Mouse (Mus musculus) hindbrain, embryonic 14.5 days (tissue): ENCODE results near the gene Pgam5. TPM values are rescaled to one million over a fixed set of nuclear protein-coding genes. Genes with fewer than 3 reads are reported as not detected.

ENCODE experiments used
- ATAC-seq: fragments of 200-750 bp; cut with Nextera tagmentation; 2 replicates; pipeline ENCODE4 v1.8.0; 2017; ENCODE audit warnings: moderate number of reproducible peaks, mild to moderate bottlenecking, moderate TSS enrichment, moderate library complexity; ENCODE audit not compliant: low FRiP score
- DNase-seq: peaks from one replicate; pipeline ENCODE4 v3.0.0-alpha.2; 2015; ENCODE audit warnings: low spot score
- H3K27ac ChIP-seq: fragments of 300-500 bp; sonication (generic); 2 replicates; pipeline ENCODE4 v1.5.1; 2014; ENCODE audit warnings: mild to moderate bottlenecking, moderate library complexity
- H3K27me3 ChIP-seq: fragments of 300-500 bp; sonication (generic); 2 replicates; pipeline ENCODE4 v1.6.1; 2014; ENCODE audit warnings: mild to moderate bottlenecking, low read length, mixed read lengths; ENCODE audit not compliant: control insufficient read depth, insufficient read depth
- H3K36me3 ChIP-seq: fragments of 300-500 bp; sonication (generic); replicated peaks from 2 replicates; pipeline ENCODE4 v1.6.1; 2014; ENCODE audit not compliant: control insufficient read depth, insufficient read depth
- H3K4me1 ChIP-seq: fragments of 300-500 bp; sonication (generic); replicated peaks from 2 replicates; pipeline ENCODE4 v1.6.1; 2014; ENCODE audit warnings: antibody characterized with exemption, low read length, mixed read lengths; ENCODE audit not compliant: control insufficient read depth, insufficient read depth
- H3K4me2 ChIP-seq: fragments of 300-500 bp; sonication (generic); replicated peaks from 2 replicates; pipeline ENCODE4 v1.6.1; 2014; ENCODE audit warnings: mild to moderate bottlenecking, moderate library complexity
- H3K4me3 ChIP-seq: fragments of 300-500 bp; sonication (generic); replicated peaks from 2 replicates; pipeline ENCODE4 v1.5.1; 2014; ENCODE audit warnings: mild to moderate bottlenecking, low read length
- H3K9ac ChIP-seq: fragments of 300-500 bp; sonication (generic); 2 replicates; pipeline ENCODE4 v1.6.1; 2014
- H3K9me3 ChIP-seq: fragments of 300-500 bp; sonication (generic); 2 replicates; pipeline ENCODE4 v1.6.1; 2016; ENCODE audit warnings: low read length; ENCODE audit not compliant: control insufficient read depth
- WGBS: fragments of 180-500 bp; shearing (Covaris S2); extraction: QIAGEN DNeasy Blood & Tissue Kit; methylation state at CpG from one replicate; pipeline ENCODE4 v1.1.7; 2014; 5-methylcytosine and 5-hydroxymethylcytosine counted together
- polyA plus RNA-seq: library from polyadenylated mRNA; unstranded; fragments of >200 nt; fragmentation: Nextera tagmentation; extraction: Ambion mirVana; gene quantifications from 2 replicates; pipeline ENCODE4 v1.2.1, GENCODE M21; 2014

The Pgam5 gene
- polyA plus RNA-seq, 1 experiment from 2014 or later, result 108 TPM

- no peak overlapping the region for H3K4me3 ChIP-seq
- peaks cover 9% of the 10 kb centered on the region for H3K4me1 ChIP-seq
- H3K27me3 ChIP-seq, result no peaks in the 10 kb centered on the region
- DNase-seq (no peak), ATAC-seq (no peak)
- no peak overlapping the region for H3K9ac ChIP-seq
- H3K36me3 ChIP-seq, result peaks cover 42% of the 10 kb centered on the region
- WGBS, result 96% methylated on average over 4 of the region's 4 CpGs
- H3K4me2 ChIP-seq, result no peak overlapping the region
- H3K27ac ChIP-seq, result no peak overlapping the region
- H3K9me3 ChIP-seq, result no peaks in the 10 kb centered on the region
These were observed 2.8 kb downstream of the Pgam5 start for GRCm38 (mm10) chr5:110266941-110267340.

GRCm38 (mm10) chr5:110244091-110244490, 25.6 kb downstream of the Pgam5 start:
- Histone ChIP-seq H3K4me2 (no peak overlapping the region), H3K4me3 (no peak overlapping the region), H3K9me3 (no peaks in the 10 kb centered on the region), H3K9ac (no peak overlapping the region), H3K36me3 (peaks cover 98% of the 10 kb centered on the region), H3K27ac (no peak overlapping the region), H3K4me1 (no peaks in the 10 kb centered on the region), H3K27me3 (no peaks in the 10 kb centered on the region)
- DNase-seq, result no peak
- no peak for ATAC-seq
- 90% methylated on average over 2 of the region's 2 CpGs for WGBS

DNA sequence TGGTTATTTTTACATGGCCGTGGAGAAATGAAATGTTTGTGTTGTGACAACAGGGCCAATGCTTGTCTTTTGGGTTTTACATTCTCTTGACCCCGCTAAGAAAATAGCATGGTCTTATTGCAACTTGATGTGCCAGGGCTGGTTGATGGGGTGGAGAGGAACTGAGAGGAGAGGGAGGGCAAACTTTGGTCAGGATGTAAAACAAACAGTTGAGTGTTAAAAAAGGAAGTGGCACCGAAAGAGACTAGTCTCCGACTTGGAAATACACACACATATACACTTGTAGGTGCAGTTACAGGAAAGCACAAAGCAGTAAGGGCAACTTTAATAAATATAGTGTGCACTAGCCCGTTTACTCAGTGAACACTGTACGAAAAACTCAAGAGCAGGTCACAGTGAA, 37.4 kb downstream of the Pgam5 start:
- DNase-seq (no peak), ATAC-seq (no peak)
- WGBS, result 90% methylated on average over 6 of the region's 6 CpGs
- H3K9ac ChIP-seq, result no peak overlapping the region
- H3K27ac ChIP-seq, result no peak overlapping the region
- H3K27me3 ChIP-seq, result no peaks in the 10 kb centered on the region
- peak overlapping the region; percentile 94 for H3K4me3 ChIP-seq
- no peaks in the 10 kb centered on the region for H3K9me3 ChIP-seq
- peaks cover 18% of the 10 kb centered on the region for H3K4me1 ChIP-seq
- H3K36me3 ChIP-seq, result peaks cover 36% of the 10 kb centered on the region
- peak overlapping the region; percentile 57 for H3K4me2 ChIP-seq

DNA sequence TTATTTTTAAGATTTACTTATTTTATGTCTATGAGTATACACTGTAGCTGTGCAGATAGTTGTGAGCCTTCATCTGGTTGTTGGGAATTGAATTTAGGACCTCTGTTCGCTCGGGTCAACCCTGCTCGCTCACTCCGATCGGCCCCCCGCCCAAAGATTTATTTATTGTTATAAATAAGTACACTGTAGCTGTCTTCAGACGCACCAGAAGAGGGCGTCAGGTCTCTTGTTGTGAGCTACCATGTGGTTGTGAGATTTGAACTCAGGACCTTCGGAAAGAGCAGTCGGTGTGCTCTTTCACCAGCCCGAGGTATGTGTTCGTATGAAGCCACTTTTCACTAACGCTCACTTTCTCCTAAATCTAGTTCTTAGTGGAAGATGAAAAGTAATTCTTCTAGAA, 38.1 kb downstream of the Pgam5 start:
- H3K9ac ChIP-seq, result peak overlapping the region; percentile 94
- DNase-seq (no peak), ATAC-seq (no peak)
- peak overlapping the region; percentile 57 for H3K4me2 ChIP-seq
- no peaks in the 10 kb centered on the region for H3K9me3 ChIP-seq
- H3K36me3 ChIP-seq, result peaks cover 35% of the 10 kb centered on the region
- H3K27me3 ChIP-seq, result no peaks in the 10 kb centered on the region
- peak overlapping the region; percentile 94 for H3K4me3 ChIP-seq
- peaks cover 18% of the 10 kb centered on the region for H3K4me1 ChIP-seq
- no peak overlapping the region for H3K27ac ChIP-seq
- 46% methylated on average over 13 of the region's 13 CpGs for WGBS

DNA sequence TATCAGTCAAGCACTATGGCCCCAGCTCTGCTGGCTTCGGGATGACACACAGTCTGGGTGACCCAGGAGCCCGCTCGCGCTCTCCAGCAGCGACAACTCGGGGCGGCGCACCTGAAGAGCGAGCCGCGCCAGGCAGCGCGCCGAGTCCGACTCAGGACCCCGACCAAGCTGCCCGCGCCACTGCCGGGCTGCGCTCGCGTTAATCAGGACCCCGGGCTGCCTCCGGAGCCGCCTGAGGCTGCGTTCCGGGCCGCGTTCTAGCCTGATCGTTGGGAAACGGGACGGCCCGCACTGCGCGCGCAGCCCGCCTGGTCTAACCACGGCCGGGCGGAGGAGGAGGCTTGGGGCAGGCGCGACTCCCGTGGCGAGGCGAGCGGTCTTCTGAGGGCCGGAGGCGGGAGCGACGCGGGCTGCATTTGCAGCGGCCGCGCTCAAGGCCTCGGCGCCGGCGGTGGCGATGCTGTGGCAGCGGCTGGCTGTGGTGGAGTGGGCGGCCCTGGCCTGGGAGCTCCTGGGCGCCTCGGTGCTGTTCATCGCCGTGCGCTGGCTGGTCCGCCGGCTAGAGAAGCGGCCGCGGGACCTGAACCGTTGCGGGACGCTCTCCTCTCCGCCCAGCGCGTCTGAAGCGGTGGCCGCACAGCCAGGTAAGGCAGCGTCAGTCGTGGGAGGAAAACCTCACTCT, 38.8 kb downstream of the Pgam5 start, which contains the start of gene Ankle2:
TSS of gene Ankle2 (plus strand) at position 225 of the 682 bp plus-strand sequence.
- Histone ChIP-seq H3K9me3 (no peaks in the 10 kb centered on the region), H3K27ac (peak within 1 kb of the TSS; percentile 91), H3K36me3 (peaks cover 35% of the 10 kb centered on the region), H3K4me2 (peak within 1 kb of the TSS; percentile 57), H3K4me1 (peaks cover 18% of the 10 kb centered on the region), H3K4me3 (peak within 1 kb of the TSS; percentile 94), H3K9ac (peak within 1 kb of the TSS; percentile 94), H3K27me3 (no peaks in the 10 kb centered on the region)
- ATAC-seq (peak; percentile 98), DNase-seq (peak; percentile 92)
- WGBS, result under 1% methylated on average over 76 of the region's 81 CpGs

GRCm38 (mm10) chr5:110230401-110230779, 39.3 kb downstream of the Pgam5 start:
- H3K27me3 ChIP-seq, result no peaks in the 10 kb centered on the region
- H3K9ac ChIP-seq, result peak overlapping the region; percentile 94
- DNase-seq, result no peak
- peak overlapping the region; percentile 91 for H3K27ac ChIP-seq
- peaks cover 18% of the 10 kb centered on the region for H3K4me1 ChIP-seq
- peaks cover 34% of the 10 kb centered on the region for H3K36me3 ChIP-seq
- peak overlapping the region; percentile 57 for H3K4me2 ChIP-seq
- WGBS, result 10% methylated on average over 8 of the region's 8 CpGs
- H3K9me3 ChIP-seq, result no peaks in the 10 kb centered on the region
- H3K4me3 ChIP-seq, result peak overlapping the region; percentile 94
- ATAC-seq, result no peak

- no peak for ATAC-seq
- H3K4me3 ChIP-seq, result no peak overlapping the region
- H3K9ac ChIP-seq, result no peak overlapping the region
- H3K27me3 ChIP-seq, result no peaks in the 10 kb centered on the region
- no peak for DNase-seq
- H3K4me2 ChIP-seq, result no peak overlapping the region
- H3K36me3 ChIP-seq, result peaks cover 48% of the 10 kb centered on the region
- H3K27ac ChIP-seq, result no peak overlapping the region
- WGBS, result 40% methylated on average over 1 of the region's 1 CpGs
- H3K9me3 ChIP-seq, result no peaks in the 10 kb centered on the region
- peaks cover 14% of the 10 kb centered on the region for H3K4me1 ChIP-seq
These were observed 42.3 kb downstream of the Pgam5 start for GRCm38 (mm10) chr5:110227336-110227883.

DNA sequence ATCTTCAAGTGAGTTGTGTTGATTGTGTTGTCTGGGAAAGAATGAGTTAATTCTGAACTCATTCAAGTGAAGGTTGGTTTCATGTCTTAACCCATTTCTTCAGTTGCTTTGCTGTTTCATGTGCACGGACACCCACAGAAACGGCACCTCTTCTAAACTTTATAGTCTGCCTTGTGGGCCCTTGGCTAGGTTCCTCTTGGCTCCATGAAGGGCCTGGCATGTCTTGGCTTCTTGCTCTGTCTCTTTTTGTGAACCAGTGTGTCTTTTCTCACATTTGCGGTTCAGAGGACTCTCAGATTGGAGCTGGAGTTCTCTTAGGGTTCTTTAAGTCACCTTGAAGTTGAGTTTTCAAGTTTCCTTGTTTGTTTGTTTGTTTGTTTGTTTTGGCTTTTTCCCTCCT, 44.7 kb downstream of the Pgam5 start:
- no peak overlapping the region for H3K27ac ChIP-seq
- H3K9ac ChIP-seq, result no peak overlapping the region
- no peaks in the 10 kb centered on the region for H3K27me3 ChIP-seq
- 97% methylated on average over 3 of the region's 3 CpGs for WGBS
- no peak overlapping the region for H3K4me2 ChIP-seq
- peaks cover 2% of the 10 kb centered on the region for H3K4me1 ChIP-seq
- no peaks in the 10 kb centered on the region for H3K9me3 ChIP-seq
- DNase-seq (no peak), ATAC-seq (no peak)
- peaks cover 71% of the 10 kb centered on the region for H3K36me3 ChIP-seq
- H3K4me3 ChIP-seq, result no peak overlapping the region

GRCm38 (mm10) chr5:110222757-110223156, 47.0 kb downstream of the Pgam5 start:
- 83% methylated on average over 6 of the region's 6 CpGs for WGBS
- H3K4me3 ChIP-seq, result no peak overlapping the region
- DNase-seq (no peak), ATAC-seq (no peak)
- H3K4me1 ChIP-seq, result no peaks in the 10 kb centered on the region
- no peak overlapping the region for H3K4me2 ChIP-seq
- no peaks in the 10 kb centered on the region for H3K27me3 ChIP-seq
- H3K27ac ChIP-seq, result no peak overlapping the region
- no peaks in the 10 kb centered on the region for H3K9me3 ChIP-seq
- H3K9ac ChIP-seq, result no peak overlapping the region
- H3K36me3 ChIP-seq, result peaks cover 93% of the 10 kb centered on the region
